In the genomic region with DNA sequence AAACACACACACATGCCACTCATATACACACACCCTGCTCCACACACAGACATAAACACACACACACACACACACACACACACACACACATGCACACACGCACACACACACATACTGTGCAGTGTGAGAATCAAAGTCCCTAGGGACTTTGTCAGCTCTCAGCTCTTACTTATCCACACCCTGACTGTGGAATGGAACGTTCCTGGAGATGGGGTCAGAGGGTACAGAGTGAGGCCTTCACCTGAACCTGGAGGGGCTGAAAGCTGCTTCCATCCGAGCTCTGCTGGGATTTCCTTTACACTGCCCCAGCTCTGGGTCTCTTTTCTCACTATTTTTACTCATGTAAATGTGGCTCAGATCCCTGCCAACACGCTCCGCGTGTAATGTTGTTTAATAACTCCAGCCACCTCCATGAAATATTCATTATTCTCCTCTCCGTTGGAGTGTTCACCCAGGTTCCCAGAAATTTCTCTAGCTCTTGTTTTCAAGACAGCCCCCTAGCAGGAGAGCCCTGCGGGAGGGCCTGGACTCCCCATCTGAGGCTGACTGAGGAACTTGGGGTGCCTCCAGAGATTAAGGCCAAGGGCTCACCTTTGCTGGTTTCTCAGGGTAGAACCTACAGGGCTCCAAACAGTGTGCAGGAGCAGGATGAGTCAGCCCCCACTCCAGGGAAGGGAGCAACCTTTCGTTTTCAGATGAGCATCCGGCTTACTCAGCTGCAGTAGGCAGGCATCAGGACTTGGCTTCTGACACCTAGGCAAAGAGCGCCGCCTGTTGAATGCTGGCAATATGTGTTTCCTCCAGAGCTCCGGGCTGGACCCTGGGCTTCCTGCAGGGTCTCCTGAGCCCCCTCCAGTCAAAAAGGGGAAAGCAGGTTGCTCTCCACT, we compare ENCODE assay signal across 9 mouse cellular contexts.
DNase-seq lines count a peak whose midpoint lies in the region; ATAC-seq lines count a peak whose summit lies in the region.
"Had no signal": no experiment of that assay in that cellular context is flagged by ENCODE, and none has a peak within 500 bp of the region (broad histone marks: within the 10 kb centered on the region; RNA-seq: fewer than 3 reads in every experiment).

No protein-coding gene starts in this region.

- no peaks in the 10 kb centered on the region for H3K27me3 ChIP-seq in embryonic facial prominence, embryonic 11.5 days (ENCODE audit: control insufficient read depth, insufficient read depth, low read length)
- H3K27me3 ChIP-seq in heart, embryonic 10.5 days (ENCODE audit: insufficient read depth, poor library complexity, severe bottlenecking), result no peaks in the 10 kb centered on the region; the same call in 1 of the 2 replicates
- H3K27me3 ChIP-seq: megakaryocyte, embryonic 14.5 days had no signal

- H3K36me3 ChIP-seq in embryonic facial prominence, embryonic 11.5 days (replicated peaks; ENCODE audit: control insufficient read depth, insufficient read depth, low read depth, low read length), result no peaks in the 10 kb centered on the region
- H3K36me3 ChIP-seq in heart, embryonic 10.5 days, result no peaks in the 10 kb centered on the region

- no peaks in the 10 kb centered on the region for H3K9me3 ChIP-seq in embryonic facial prominence, embryonic 11.5 days (replicated peaks; ENCODE audit: control insufficient read depth, low read length)
- H3K9me3 ChIP-seq in heart, embryonic 10.5 days, result no peaks in the 10 kb centered on the region

- H3K4me3 ChIP-seq in embryonic facial prominence, embryonic 11.5 days (ENCODE audit: low read depth, low read length), result no peak overlapping the region
- H3K4me3 ChIP-seq in heart, embryonic 10.5 days, result no peak overlapping the region

- peak; percentile 67 for ATAC-seq in embryonic facial prominence, embryonic 11.5 days (replicated peaks; ENCODE audit: insufficient number of reproducible peaks, low FRiP score, low TSS enrichment, low read depth)

- H3K9ac ChIP-seq in embryonic facial prominence, embryonic 11.5 days (replicated peaks; ENCODE audit: low read length), result no peak overlapping the region

- no peaks in the 10 kb centered on the region for H3K4me1 ChIP-seq in embryonic facial prominence, embryonic 11.5 days (ENCODE audit: control insufficient read depth, insufficient read depth, low read length)
- H3K4me1 ChIP-seq in heart, embryonic 10.5 days, result no peaks in the 10 kb centered on the region
- H3K4me1 ChIP-seq: megakaryocyte, embryonic 14.5 days had no signal

- peak; percentile 63 for DNase-seq in 3134 (ENCODE audit: extremely low read depth, insufficient read length, low spot score)
- DNase-seq in adrenal gland, adult 2 months, result peak; percentile 80
- peak; percentile 77 for DNase-seq in embryonic facial prominence, embryonic 11.5 days (ENCODE audit: low spot score)
- peak; percentile 80 for DNase-seq in heart, embryonic 10.5 days (ENCODE audit: low spot score)
- peak; percentile 83 to 88 for DNase-seq in kidney, postnatal 36 days
- DNase-seq in lung, adult 18-20 months, result peak; percentile 37 to 42
- peak; percentile 75 for DNase-seq in right cerebral cortex, adult 18-20 months
- peak; percentile 60 for DNase-seq in yolk sac, embryonic 10.5 days (ENCODE audit: low spot score)

- 45% methylated on average over 13 of the region's 13 CpGs for WGBS in embryonic facial prominence, embryonic 11.5 days
- 55% methylated on average over 13 of the region's 13 CpGs for WGBS in heart, embryonic 10.5 days

- no peak overlapping the region for H3K4me2 ChIP-seq in embryonic facial prominence, embryonic 11.5 days (ENCODE audit: low read depth, low read length)

- H3K27ac ChIP-seq in embryonic facial prominence, embryonic 11.5 days (replicated peaks; ENCODE audit: low read depth, low read length), result no peak overlapping the region
- no peak overlapping the region for H3K27ac ChIP-seq in heart, embryonic 10.5 days
